13 mouse cellular contexts compared by ENCODE assay signal in the genomic region with DNA sequence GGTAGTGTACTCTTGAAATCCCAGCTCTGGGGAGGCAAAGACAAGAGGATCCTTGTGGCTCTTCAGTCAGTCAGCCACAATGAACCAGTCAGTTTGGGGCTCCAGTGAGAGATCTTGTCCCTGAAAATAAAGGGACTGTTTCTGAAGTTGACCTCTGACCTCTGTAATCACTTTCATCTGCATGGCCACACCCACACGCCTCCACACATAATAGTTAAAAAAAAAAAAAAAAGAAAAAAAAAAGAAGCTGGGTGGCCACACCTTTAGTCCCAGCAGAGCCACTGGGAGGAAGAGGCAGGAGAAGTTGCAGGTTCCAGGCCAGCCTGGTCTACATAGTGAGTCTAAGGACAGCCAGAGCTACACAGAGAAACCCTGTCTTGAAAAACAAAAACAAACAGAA.
DNase-seq lines count a peak whose midpoint lies in the region; ATAC-seq and TF ChIP-seq lines count a peak whose summit lies in the region.
"Had no signal": no experiment of that assay in that cellular context is flagged by ENCODE, and none has a peak within 500 bp of the region (broad histone marks: within the 10 kb centered on the region; RNA-seq: fewer than 3 reads in every experiment).

No protein-coding gene starts in this region.

- no peak overlapping the region for H3K4me3 ChIP-seq in lung, embryonic 14.5 days (ENCODE audit: low read depth, low read length)
- no peak overlapping the region for H3K4me3 ChIP-seq in hindbrain, postnatal 0 days (ENCODE audit: low read length)
- H3K4me3 ChIP-seq in neural tube, embryonic 14.5 days (ENCODE audit: low read depth, low read length), result no peak overlapping the region
- H3K4me3 ChIP-seq: erythroblast, embryonic 14.5 days had no signal

- H3K4me1 ChIP-seq in lung, embryonic 14.5 days (ENCODE audit: insufficient read depth), result peaks cover 15% of the 10 kb centered on the region
- peaks cover 11% of the 10 kb centered on the region for H3K4me1 ChIP-seq in hindbrain, postnatal 0 days (ENCODE audit: insufficient read depth, low read length)
- H3K4me1 ChIP-seq in neural tube, embryonic 14.5 days (ENCODE audit: control insufficient read depth, insufficient read depth, low read length), result no peaks in the 10 kb centered on the region

- no peaks in the 10 kb centered on the region for H3K27me3 ChIP-seq in lung, embryonic 14.5 days (ENCODE audit: insufficient read depth, low read length)
- H3K27me3 ChIP-seq in hindbrain, postnatal 0 days (ENCODE audit: insufficient read depth, low read length), result no peaks in the 10 kb centered on the region
- H3K27me3 ChIP-seq in neural tube, embryonic 14.5 days (ENCODE audit: control insufficient read depth, insufficient read depth, low read length), result no peaks in the 10 kb centered on the region

- DNase-seq in embryo, embryonic 10.5 days (ENCODE audit: low spot score), result peak; percentile 37
- DNase-seq in embryo, embryonic 11 days, result no peak
- DNase-seq in lung, embryonic 14.5 days, result no peak
- DNase-seq in lung, adult 18-20 months, result no peak
- no peak for DNase-seq in hindbrain, postnatal 0 days (ENCODE audit: low spot score)
- no peak for DNase-seq in spleen, postnatal 10 days (ENCODE audit: low spot score in 2 of 2)
- DNase-seq in spleen, adult 18-20 months, result no peak
- DNase-seq: cerebellum, adult 9-11 months; kidney, postnatal 10 days; thymus, adult 18-20 months had no signal

- WGBS in lung, embryonic 14.5 days, result 45% methylated on average over 1 of the region's 1 CpGs
- 100% methylated on average over 1 of the region's 1 CpGs for WGBS in hindbrain, postnatal 0 days
- WGBS in neural tube, embryonic 14.5 days, result 54% methylated on average over 1 of the region's 1 CpGs

- H3K36me3 ChIP-seq in lung, embryonic 14.5 days (ENCODE audit: insufficient read depth), result no peaks in the 10 kb centered on the region
- H3K36me3 ChIP-seq in hindbrain, postnatal 0 days (ENCODE audit: insufficient read depth, low read length), result no peaks in the 10 kb centered on the region
- no peaks in the 10 kb centered on the region for H3K36me3 ChIP-seq in neural tube, embryonic 14.5 days (ENCODE audit: control insufficient read depth, insufficient read depth, low read length)

- no peak for ATAC-seq in lung, embryonic 14.5 days (ENCODE audit: insufficient read depth)
- no peak for ATAC-seq in hindbrain, postnatal 0 days
- no peak for ATAC-seq in neural tube, embryonic 14.5 days (ENCODE audit: low read depth)

- peak overlapping the region; percentile 93 for H3K27ac ChIP-seq in lung, embryonic 14.5 days (ENCODE audit: low read depth)
- peak overlapping the region; percentile 75 for H3K27ac ChIP-seq in hindbrain, postnatal 0 days
- H3K27ac ChIP-seq in neural tube, embryonic 14.5 days (ENCODE audit: low read depth, low read length), result peak overlapping the region; percentile 72; the same call in 1 of the 2 replicates
- H3K27ac ChIP-seq: macrophage had no signal

- no peak for TF ChIP-seq CTCF in lung, embryonic 14.5 days (IDR thresholded peaks at IDR 0.05; ENCODE audit: low read depth)
- no peak for TF ChIP-seq CTCF in hindbrain, postnatal 0 days (IDR thresholded peaks at IDR 0.05; ENCODE audit: low read depth)

- H3K4me2 ChIP-seq in lung, embryonic 14.5 days, result no peak overlapping the region
- H3K4me2 ChIP-seq in hindbrain, postnatal 0 days (ENCODE audit: low read depth, low read length), result no peak overlapping the region
- no peak overlapping the region for H3K4me2 ChIP-seq in neural tube, embryonic 14.5 days (ENCODE audit: low read depth, low read length)

- no peaks in the 10 kb centered on the region for H3K9me3 ChIP-seq in lung, embryonic 14.5 days (ENCODE audit: low read depth, low read length)
- H3K9me3 ChIP-seq in hindbrain, postnatal 0 days (ENCODE audit: low read length), result no peaks in the 10 kb centered on the region
- H3K9me3 ChIP-seq in neural tube, embryonic 14.5 days (ENCODE audit: control insufficient read depth, low read length), result no peaks in the 10 kb centered on the region

- H3K9ac ChIP-seq in lung, embryonic 14.5 days, result no peak overlapping the region
- no peak overlapping the region for H3K9ac ChIP-seq in hindbrain, postnatal 0 days (replicated peaks; ENCODE audit: low read length)
- H3K9ac ChIP-seq in neural tube, embryonic 14.5 days (replicated peaks; ENCODE audit: low read depth, low read length), result no peak overlapping the region
